ENCODE assay signal across 9 mouse cellular contexts in genomic region chr11:101163476-101164350, GRCm38 (mm10). TPM values are rescaled to one million over a fixed set of nuclear protein-coding genes. Genes with fewer than 3 reads are reported as not detected.
DNase-seq lines count a peak whose midpoint lies in the region; ATAC-seq and TF ChIP-seq lines count a peak whose summit lies in the region.
"Had no signal": no experiment of that assay in that cellular context is flagged by ENCODE, and none has a peak within 500 bp of the region (broad histone marks: within the 10 kb centered on the region; RNA-seq: fewer than 3 reads in every experiment).

No protein-coding gene starts in this region.

- H3K27ac ChIP-seq in embryonic facial prominence, embryonic 13.5 days, result no peak overlapping the region
- H3K27ac ChIP-seq in kidney, adult 2 months (ENCODE audit: insufficient read depth, low read depth, low read length), result no peak overlapping the region
- H3K27ac ChIP-seq in midbrain, embryonic 14.5 days (replicated peaks; ENCODE audit: low read depth, low read length), result no peak overlapping the region

- H3K27me3 ChIP-seq in embryonic facial prominence, embryonic 13.5 days, result peaks cover 72% of the 10 kb centered on the region
- no peaks in the 10 kb centered on the region for H3K27me3 ChIP-seq in kidney, adult 2 months (replicated peaks; ENCODE audit: control insufficient read depth, insufficient read depth, low read length)
- H3K27me3 ChIP-seq in midbrain, embryonic 14.5 days (ENCODE audit: control insufficient read depth, insufficient read depth, low read length), result peaks cover 64% of the 10 kb centered on the region

- H3K9ac ChIP-seq in embryonic facial prominence, embryonic 13.5 days, result peak overlapping the region; percentile 68
- no peak overlapping the region; the same call in 1 of the 2 replicates for H3K9ac ChIP-seq in midbrain, embryonic 14.5 days (replicated peaks; ENCODE audit: low read length)

- H3K4me3 ChIP-seq in embryonic facial prominence, embryonic 13.5 days, result peak overlapping the region; percentile 42
- H3K4me3 ChIP-seq in kidney, adult 2 months (ENCODE audit: insufficient read depth, low read depth, low read length), result no peak overlapping the region
- H3K4me3 ChIP-seq in midbrain, embryonic 14.5 days (replicated peaks; ENCODE audit: low read depth, low read length), result peak overlapping the region; percentile 24

- no peaks in the 10 kb centered on the region for H3K9me3 ChIP-seq in embryonic facial prominence, embryonic 13.5 days
- no peaks in the 10 kb centered on the region for H3K9me3 ChIP-seq in midbrain, embryonic 14.5 days (ENCODE audit: control insufficient read depth, low read length)

- no peak for TF ChIP-seq CTCF in kidney, adult 2 months (conservative IDR thresholded peaks at IDR 0.05; ENCODE audit: insufficient read depth, insufficient read length, low read depth, low read length)

- no peak for ATAC-seq in cerebellum, adult (ENCODE audit: insufficient number of reproducible peaks, low FRiP score, low TSS enrichment)
- no peak for ATAC-seq in embryonic facial prominence, embryonic 13.5 days (ENCODE audit: insufficient number of reproducible peaks, insufficient read depth, low FRiP score, low TSS enrichment, low read depth)
- ATAC-seq in midbrain, embryonic 14.5 days (ENCODE audit: low FRiP score, low TSS enrichment), result no peak

- peak overlapping the region; percentile 70 for H3K4me2 ChIP-seq in embryonic facial prominence, embryonic 13.5 days
- H3K4me2 ChIP-seq in midbrain, embryonic 14.5 days (ENCODE audit: low read length), result peak overlapping the region; percentile 41

- WGBS in embryonic facial prominence, embryonic 13.5 days, result 9% methylated on average over 49 of the region's 49 CpGs
- WGBS in kidney, adult 2 months, result 66% methylated on average over 49 of the region's 49 CpGs
- WGBS in midbrain, embryonic 14.5 days, result 8% methylated on average over 49 of the region's 49 CpGs

- peaks cover 34% of the 10 kb centered on the region for H3K4me1 ChIP-seq in embryonic facial prominence, embryonic 13.5 days
- H3K4me1 ChIP-seq in kidney, adult 2 months (ENCODE audit: control insufficient read depth, insufficient read depth, low read length), result no peaks in the 10 kb centered on the region
- H3K4me1 ChIP-seq in midbrain, embryonic 14.5 days (ENCODE audit: control insufficient read depth, insufficient read depth, low read length), result peaks cover 6% of the 10 kb centered on the region; the same call in 1 of the 2 replicates

- peak; percentile 67 for DNase-seq in cerebellum, adult 11-12 months
- DNase-seq in kidney, adult 2 months, result peak; percentile 83
- no peak for DNase-seq in midbrain, embryonic 14.5 days
- no peak for DNase-seq in gastrocnemius, postnatal 36 days
- DNase-seq in right cerebral cortex, postnatal 36 days (ENCODE audit: low spot score in 2 of 2), result no peak
- no peak for DNase-seq in embryo, embryonic 9.5 days (ENCODE audit: extremely low spot score)

- peaks cover 53% of the 10 kb centered on the region for H3K36me3 ChIP-seq in embryonic facial prominence, embryonic 13.5 days
- peaks cover 4% of the 10 kb centered on the region; the same call in 1 of the 2 replicates for H3K36me3 ChIP-seq in kidney, adult 2 months (ENCODE audit: control insufficient read depth, insufficient read depth, low read length)
- peaks cover 51% of the 10 kb centered on the region for H3K36me3 ChIP-seq in midbrain, embryonic 14.5 days (ENCODE audit: control insufficient read depth, insufficient read depth, low read length)

- no peak for TF ChIP-seq POLR2A in kidney, adult 2 months (IDR thresholded peaks at IDR 0.05; ENCODE audit: low read depth, low read length)

- intact Hi-C loops in gastrocnemius, postnatal 36 days (cut with DNase I), result no loop called here

RNA-seq across cellular contexts. Expression of gene Cntnap1, which starts 6.6 kb away (rescaled TPM):
- 0.50 and 1.2 TPM in 2 replicates for polyA plus RNA-seq in embryonic facial prominence, embryonic 13.5 days (2015; fragmentation: Nextera tagmentation; extraction: Ambion mirVana)
- polyA plus RNA-seq in kidney, adult 2 months (2012; rRNA removed), result 3.4 and 3.6 TPM in 2 replicates
- 2.3 and 2.8 TPM in 2 replicates for polyA plus RNA-seq in midbrain, embryonic 14.5 days (2014; fragmentation: Nextera tagmentation; extraction: Ambion mirVana)
- total RNA-seq in gastrocnemius, postnatal 36 days (2021), result 1 to 10 TPM; 1.1 to 2.1 TPM

RNA-seq across cellular contexts. Expression of gene Plekhh3, which starts 7.4 kb away (rescaled TPM):
- 9.7 and 10.2 TPM in 2 replicates for polyA plus RNA-seq in embryonic facial prominence, embryonic 13.5 days (2015; fragmentation: Nextera tagmentation; extraction: Ambion mirVana)
- 19.3 and 22.7 TPM in 2 replicates for polyA plus RNA-seq in kidney, adult 2 months (2012; rRNA removed)
- 8.2 and 8.4 TPM in 2 replicates for polyA plus RNA-seq in midbrain, embryonic 14.5 days (2014; fragmentation: Nextera tagmentation; extraction: Ambion mirVana)
- total RNA-seq in gastrocnemius, postnatal 36 days (2021), result 10 to 100 TPM; 22.4 to 27.6 TPM

RNA-seq across cellular contexts. Expression of gene Tubg2, which starts 8.0 kb away (rescaled TPM):
- 12.6 and 12.9 TPM in 2 replicates for polyA plus RNA-seq in embryonic facial prominence, embryonic 13.5 days (2015; fragmentation: Nextera tagmentation; extraction: Ambion mirVana)
- 1.4 and 1.8 TPM in 2 replicates for polyA plus RNA-seq in kidney, adult 2 months (2012; rRNA removed)
- polyA plus RNA-seq in midbrain, embryonic 14.5 days (2014; fragmentation: Nextera tagmentation; extraction: Ambion mirVana), result 42.2 and 56.0 TPM in 2 replicates
- 1 to 10 TPM; 2.3 to 2.6 TPM for total RNA-seq in gastrocnemius, postnatal 36 days (2021)
- total RNA-seq: common myeloid progenitor, adult 5-6 weeks had no signal

RNA-seq across cellular contexts. Expression of gene Ccr10, which starts 11.5 kb away (rescaled TPM):
- 0.15 and 0.27 TPM in 2 replicates for polyA plus RNA-seq in embryonic facial prominence, embryonic 13.5 days (2015; fragmentation: Nextera tagmentation; extraction: Ambion mirVana)
- polyA plus RNA-seq in kidney, adult 2 months (2012; rRNA removed), result 0.33 and 0.34 TPM in 2 replicates
- polyA plus RNA-seq in midbrain, embryonic 14.5 days (2014; fragmentation: Nextera tagmentation; extraction: Ambion mirVana), result 0.16 TPM in 1 of 2 replicates, not detected in the other
- total RNA-seq in gastrocnemius, postnatal 36 days (2021), result not detected
- total RNA-seq: common myeloid progenitor, adult 5-6 weeks had no signal

RNA-seq across cellular contexts. Expression of gene Tubg1, which starts 44.0 kb away (rescaled TPM):
- 69.7 and 77.2 TPM in 2 replicates for polyA plus RNA-seq in embryonic facial prominence, embryonic 13.5 days (2015; fragmentation: Nextera tagmentation; extraction: Ambion mirVana)
- 14.1 and 19.2 TPM in 2 replicates for polyA plus RNA-seq in kidney, adult 2 months (2012; rRNA removed)
- 73.3 and 75.5 TPM in 2 replicates for polyA plus RNA-seq in midbrain, embryonic 14.5 days (2014; fragmentation: Nextera tagmentation; extraction: Ambion mirVana)
- 10 to 100 TPM; 23.9 TPM for total RNA-seq in gastrocnemius, postnatal 36 days (2021)

Comparison
In these comparisons a context has a peak if more than half of its experiments do, and no peak if none do; other contexts are left out.
1. DNase-seq: peak in cerebellum, adult 11-12 months (single experiment) and kidney, adult 2 months (single experiment); none in midbrain, embryonic 14.5 days (single experiment), gastrocnemius, postnatal 36 days (0 of 2), right cerebral cortex, postnatal 36 days (0 of 2) and embryo, embryonic 9.5 days (single experiment).